Mouse (Mus musculus) mammary gland, adult 2 months (tissue): ENCODE measurements around the gene Tubg1. TPM values are rescaled to one million over a fixed set of nuclear protein-coding genes. Genes with fewer than 3 reads are reported as not detected.

Source experiments
- polyA plus RNA-seq: library from polyadenylated mRNA; depleted of rRNA; stranded (reverse); fragments of >200 nt; gene quantifications from 2 replicates; pipeline ENCODE4 v1.2.3, GENCODE M21; 2012; ENCODE audit warnings: low replicate concordance; rRNA removed

Gene Tubg1
- polyA plus RNA-seq = 8.4 and 17.4 TPM in 2 replicates

DNA sequence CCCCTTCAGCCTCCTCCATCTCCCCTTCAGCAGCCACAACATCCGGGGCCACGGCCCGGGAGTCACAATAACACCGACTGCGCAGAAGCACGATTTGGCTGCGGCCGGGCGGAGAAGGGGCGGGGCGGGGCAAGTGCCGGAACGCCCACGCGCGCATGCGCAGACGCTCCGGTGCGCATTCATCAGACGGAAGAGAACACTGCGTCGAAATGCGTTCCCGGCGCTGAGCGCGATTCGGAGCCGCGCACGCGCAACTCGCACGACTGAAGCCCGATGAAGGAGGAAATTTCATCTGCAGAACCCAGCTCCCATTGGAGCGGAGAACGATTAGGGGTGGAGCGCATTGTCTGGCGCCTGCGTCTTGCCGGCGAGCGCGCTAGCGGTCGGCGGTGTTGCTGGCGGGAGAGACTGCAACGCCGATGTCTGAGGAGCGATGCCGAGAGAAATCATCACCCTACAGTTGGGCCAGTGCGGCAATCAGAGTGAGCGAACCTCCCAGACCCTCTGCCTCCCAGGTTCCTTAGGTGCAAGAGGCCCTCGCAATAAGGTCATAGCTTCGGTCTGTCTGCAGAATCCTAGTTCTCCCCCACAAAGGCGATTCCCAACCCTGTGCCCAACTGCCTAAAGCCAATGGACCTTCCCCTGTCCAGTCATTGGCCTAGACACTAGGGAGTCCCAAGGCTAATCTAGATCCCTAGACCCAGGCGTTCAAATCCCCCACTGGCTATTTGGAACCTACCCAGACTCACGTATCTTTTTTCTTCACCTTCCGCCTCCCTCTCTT lies at the start of gene Tubg1, which contains the start of gene Retreg3:
Gene Tubg1 (plus strand): TSS at position 178 of the 784 bp plus-strand sequence.
Gene Retreg3 (minus strand): TSS at position 133 of the 784 bp plus-strand sequence.

GRCm38 (mm10) chr11:101078121-101078520 lies 41.6 kb upstream of the Tubg1 start, which contains the start of gene Hsd17b1:
TSS of gene Hsd17b1 (plus strand) at chr11:101078411.

DNA sequence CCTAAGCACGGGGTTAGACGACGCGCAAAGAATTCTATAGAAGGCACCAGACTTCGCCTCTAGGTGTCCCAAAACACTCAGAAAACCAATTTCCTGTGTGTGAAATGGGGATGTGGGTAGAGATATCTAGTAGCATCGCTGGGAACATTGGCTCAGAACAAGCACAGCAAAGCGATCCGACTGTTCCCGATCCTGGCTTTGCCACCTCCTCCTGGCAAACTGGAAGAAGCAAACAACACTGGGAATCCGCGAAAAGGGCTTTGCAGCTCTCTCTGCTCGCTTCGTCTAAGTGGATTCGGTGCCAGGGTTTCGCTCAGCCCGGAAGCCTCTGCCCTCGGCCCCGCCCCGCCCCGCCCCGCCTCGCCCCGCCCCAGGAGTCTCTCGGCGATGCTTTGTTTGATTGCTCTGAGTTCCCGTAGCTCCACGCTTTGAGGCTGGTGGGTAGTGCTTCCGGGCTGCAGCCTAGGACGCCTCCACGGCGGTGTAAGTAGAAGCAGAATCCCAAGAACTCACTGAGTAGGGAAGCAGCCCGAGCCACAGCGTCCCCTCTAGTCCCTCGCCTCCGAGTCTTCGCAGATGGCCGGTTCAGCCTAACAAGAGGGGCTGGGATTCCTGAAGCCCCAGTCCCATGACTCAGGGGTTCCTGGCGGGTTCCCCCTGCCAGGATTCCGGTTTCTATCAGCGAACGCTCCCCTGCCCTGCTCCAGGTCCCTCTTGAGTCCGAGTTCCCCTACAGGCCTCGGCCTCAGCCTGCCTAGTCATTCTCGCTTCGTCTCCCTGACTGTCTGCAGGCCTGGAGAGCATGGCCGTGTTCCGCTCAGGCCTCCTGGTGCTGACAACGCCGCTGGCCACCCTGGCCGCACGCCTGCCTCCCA lies 37.3 kb upstream of the Tubg1 start, which contains the start of gene Coasy:
Gene Coasy (plus strand): TSS at position 358 of the 875 bp plus-strand sequence.

GRCm38 (mm10) chr11:101086756-101087681 lies 32.7 kb upstream of the Tubg1 start, which contains the start of gene Mlx:
TSS of gene Mlx (plus strand) at chr11:101087277.

DNA sequence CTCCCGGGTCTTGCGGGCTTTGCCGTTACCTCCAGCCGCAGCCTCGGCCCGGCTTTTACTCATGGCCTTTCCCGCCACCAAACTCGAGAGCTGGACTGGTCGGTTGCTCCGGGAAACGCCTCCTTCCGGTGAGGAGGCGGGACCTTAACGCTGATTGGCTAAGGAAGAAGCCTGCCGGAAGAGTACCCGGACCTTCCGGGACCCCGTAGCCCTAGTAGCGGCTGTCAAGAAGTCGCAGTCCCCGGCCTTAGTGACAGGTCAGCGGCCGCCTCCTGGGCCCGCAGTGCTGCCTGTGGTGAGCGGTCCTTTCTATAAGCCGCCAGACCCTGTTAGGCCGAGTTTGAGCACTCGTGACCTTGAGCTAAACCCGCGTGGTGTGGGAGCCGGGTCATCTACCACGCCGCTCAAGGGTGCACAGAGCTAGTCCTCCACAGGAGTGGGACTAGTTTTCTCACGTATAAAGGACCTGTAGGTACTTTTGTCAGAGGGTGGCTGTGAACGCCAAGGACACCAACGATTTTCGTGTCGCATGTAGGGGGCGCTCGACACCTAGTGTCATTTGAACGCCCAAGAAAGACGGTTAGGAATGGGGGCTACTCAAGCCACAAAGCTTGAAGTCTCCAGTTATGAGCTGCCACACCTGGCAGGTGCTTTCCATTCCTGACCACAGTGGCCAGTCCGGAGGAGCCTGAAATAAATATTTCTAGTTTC lies 24.3 kb upstream of the Tubg1 start, which contains the start of gene Psmc3ip:
Gene Psmc3ip (minus strand): TSS at position 123 of the 711 bp plus-strand sequence.

DNA sequence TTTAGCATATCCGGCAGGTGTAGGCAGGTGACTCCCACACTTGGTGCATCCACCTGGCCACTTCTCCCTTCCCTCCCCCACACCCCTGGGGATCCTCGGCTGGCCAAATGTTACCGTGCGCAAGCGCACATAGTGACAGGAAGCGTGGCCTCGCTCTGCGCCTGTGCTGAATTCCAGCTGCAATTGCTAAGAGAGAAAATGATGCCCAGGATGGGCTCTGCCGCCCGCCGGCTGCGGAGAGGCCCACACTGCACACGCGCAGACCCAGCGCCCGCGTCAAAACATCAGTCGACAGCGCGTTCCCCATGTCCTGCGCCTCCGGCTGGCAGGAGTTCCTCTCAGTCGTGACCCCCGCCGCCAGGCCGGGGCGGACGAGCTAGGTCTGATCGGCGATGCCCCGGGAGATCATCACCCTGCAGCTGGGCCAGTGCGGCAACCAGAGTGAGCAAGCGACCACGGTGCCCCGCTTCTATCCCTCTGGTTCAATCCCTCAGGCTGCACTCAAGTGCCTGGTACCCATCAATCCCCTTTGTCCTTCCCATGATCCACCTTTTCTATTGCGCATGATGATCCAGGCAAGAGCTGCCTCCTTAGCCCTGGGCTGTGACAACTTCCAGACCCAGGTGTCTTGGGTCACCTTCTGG lies 36.1 kb downstream of the Tubg1 start, which contains the start of gene Tubg2:
Gene Tubg2 (plus strand): TSS at position 180 of the 644 bp plus-strand sequence.

DNA sequence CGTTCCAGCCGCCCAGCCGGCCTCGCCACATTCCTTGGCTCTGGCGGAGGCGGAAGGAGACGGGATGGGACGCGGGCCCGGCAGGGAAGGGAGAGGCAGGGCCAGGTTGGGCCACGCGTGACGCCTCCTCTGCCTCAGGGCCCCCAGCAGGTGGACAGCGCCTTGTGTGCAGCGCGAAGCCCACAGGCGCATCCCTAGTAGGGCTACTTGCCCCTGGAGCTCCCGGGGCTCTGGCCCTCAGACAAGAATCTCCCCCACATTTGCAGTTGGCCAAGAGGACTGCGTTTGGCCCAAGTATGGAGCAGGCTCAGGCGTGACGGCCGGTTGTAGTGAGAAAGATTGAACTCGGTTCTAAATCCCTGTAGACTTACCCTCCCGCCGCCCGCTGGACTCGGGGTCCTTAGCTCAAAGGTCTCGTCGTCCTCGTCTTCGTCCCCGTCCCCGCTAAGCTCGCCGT lies 50.6 kb downstream of the Tubg1 start, which contains the start of gene Cntnap1:
Gene Cntnap1 (plus strand): TSS at position 170 of the 457 bp plus-strand sequence.

DNA sequence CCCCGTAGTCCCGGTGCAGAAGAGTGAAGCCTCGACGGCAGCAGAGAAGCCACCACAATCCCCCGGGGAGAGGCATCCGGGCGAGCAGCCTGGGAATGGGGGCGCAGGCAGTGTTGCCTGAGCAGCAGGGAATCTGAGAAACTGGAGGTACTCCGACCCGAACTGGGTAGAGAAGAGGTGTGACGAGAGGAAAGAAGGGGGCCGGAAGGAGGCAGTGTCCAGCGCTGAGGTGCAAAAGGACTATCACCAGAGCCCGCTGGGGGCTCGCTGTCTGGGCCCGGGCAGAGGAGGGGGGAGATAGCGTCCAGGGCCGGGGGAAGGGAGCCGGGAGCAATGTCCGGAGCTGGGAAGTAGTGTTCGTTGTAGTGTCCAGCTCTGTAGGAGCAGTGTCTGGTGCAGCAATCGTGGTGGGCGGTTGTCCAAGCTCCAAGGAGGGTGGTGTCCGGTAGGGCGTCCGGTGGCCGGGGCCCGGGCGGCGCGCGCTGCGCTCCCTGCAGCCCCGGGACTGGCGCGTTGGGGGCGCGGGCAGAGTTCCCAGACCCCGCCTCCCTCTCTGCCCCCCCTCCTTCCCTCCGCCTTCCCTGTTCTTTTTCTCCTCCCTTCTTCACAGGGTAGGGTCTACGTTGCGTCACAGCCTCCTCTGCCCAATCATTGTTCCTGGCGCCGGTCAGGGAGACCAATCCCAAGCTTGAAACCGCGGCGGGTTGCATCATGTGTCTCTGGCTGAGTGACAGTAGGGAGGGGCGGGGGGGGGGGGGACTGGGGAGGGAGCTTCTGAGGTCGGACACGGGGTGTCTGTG lies 51.3 kb downstream of the Tubg1 start, which contains the start of gene Plekhh3:
Gene Plekhh3 (minus strand): TSS at position 541 of the 800 bp plus-strand sequence.

DNA sequence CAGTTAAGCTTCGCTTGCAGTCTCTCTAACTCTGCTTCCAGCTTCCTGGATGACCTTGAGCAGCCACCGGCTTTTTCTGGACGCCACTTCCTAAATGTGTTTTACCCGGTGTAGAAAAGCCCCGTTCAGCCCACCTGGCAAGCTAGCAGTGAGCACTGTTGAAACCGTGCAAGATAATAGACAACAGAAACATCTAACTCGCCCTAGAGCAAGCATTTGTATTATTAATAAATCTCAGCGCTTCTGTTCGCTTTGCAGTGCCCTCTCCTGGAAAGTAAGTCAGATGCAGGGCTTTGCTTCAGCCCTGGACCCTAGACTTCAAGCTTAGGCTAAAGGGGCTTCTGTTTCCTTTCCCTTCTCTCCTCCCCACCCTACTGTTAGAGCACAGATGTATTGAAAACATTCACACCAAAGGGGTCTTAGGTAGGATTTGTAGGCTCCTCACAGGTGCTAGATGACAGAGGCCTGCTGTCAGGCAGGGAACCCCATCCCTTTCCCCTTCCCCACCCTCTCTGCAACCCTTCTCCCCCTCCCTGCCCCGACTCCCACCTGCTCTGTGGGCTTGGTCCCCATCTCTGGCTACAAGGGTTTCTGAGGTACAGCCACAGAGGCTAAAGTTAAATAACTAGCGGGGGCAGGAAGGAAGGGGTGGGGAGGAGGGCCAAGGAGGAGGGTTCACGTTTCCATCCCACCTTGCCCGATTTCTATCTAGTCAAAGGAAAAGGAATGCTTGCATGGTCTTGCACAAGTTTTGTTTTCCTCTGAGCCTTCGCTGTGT lies 55.3 kb downstream of the Tubg1 start, which contains the start of gene Ccr10:
Gene Ccr10 (minus strand): TSS at position 593 of the 778 bp plus-strand sequence.

Other genes starting within 250 kb of the Tubg1 start
- gene Stat3, start 180.4 kb upstream of the Tubg1 start, polyA plus RNA-seq = 117 and 148 TPM in 2 replicates
- 184 and 257 TPM in 2 replicates for gene Cavin1, start 149.1 kb upstream of the Tubg1 start, polyA plus RNA-seq
- 68.6 and 77.8 TPM in 2 replicates for gene Atp6v0a1, start 110.5 kb upstream of the Tubg1 start, polyA plus RNA-seq
- 43.2 and 45.4 TPM in 2 replicates for gene Naglu, start 49.9 kb upstream of the Tubg1 start, polyA plus RNA-seq
- 0.24 and 0.94 TPM in 2 replicates for gene Hsd17b1, start 41.5 kb upstream of the Tubg1 start, polyA plus RNA-seq
- gene Coasy, start 37.4 kb upstream of the Tubg1 start, polyA plus RNA-seq = 92.0 and 118 TPM in 2 replicates
- 50.5 and 97.1 TPM in 2 replicates for gene Mlx, start 32.7 kb upstream of the Tubg1 start, polyA plus RNA-seq
- 0.43 and 0.62 TPM in 2 replicates for gene Psmc3ip, start 24.5 kb upstream of the Tubg1 start, polyA plus RNA-seq
- gene Retreg3, start within 50 bp of the Tubg1 start, polyA plus RNA-seq = 81.8 and 115 TPM in 2 replicates
- gene Tubg2, start 36.0 kb downstream of the Tubg1 start, polyA plus RNA-seq = 4.1 and 4.5 TPM in 2 replicates
- 12.3 and 13.5 TPM in 2 replicates for gene Cntnap1, start 50.6 kb downstream of the Tubg1 start, polyA plus RNA-seq
- gene Plekhh3, start 51.4 kb downstream of the Tubg1 start, polyA plus RNA-seq = 51.3 and 92.6 TPM in 2 replicates
- 2.9 and 6.8 TPM in 2 replicates for gene Ccr10, start 55.5 kb downstream of the Tubg1 start, polyA plus RNA-seq
- gene Ezh1, start 106.5 kb downstream of the Tubg1 start, polyA plus RNA-seq = 34.7 and 54.3 TPM in 2 replicates
- 138 and 195 TPM in 2 replicates for gene Ramp2, start 126.1 kb downstream of the Tubg1 start, polyA plus RNA-seq
- gene Vps25, start 133.8 kb downstream of the Tubg1 start, polyA plus RNA-seq = 89.8 and 96.1 TPM in 2 replicates
- 1.9 and 2.4 TPM in 2 replicates for gene Wnk4, start 140.6 kb downstream of the Tubg1 start, polyA plus RNA-seq
- gene Cntd1, start 159.1 kb downstream of the Tubg1 start, polyA plus RNA-seq = 0.05 and 0.17 TPM in 2 replicates
- gene Coa3, start 159.2 kb downstream of the Tubg1 start, polyA plus RNA-seq = 190 and 296 TPM in 2 replicates
- gene Becn1, start 182.3 kb downstream of the Tubg1 start, polyA plus RNA-seq = 53.9 and 131 TPM in 2 replicates
- 44.3 and 89.4 TPM in 2 replicates for gene Psme3, start 196.3 kb downstream of the Tubg1 start, polyA plus RNA-seq
- 6.3 and 7.4 TPM in 2 replicates for gene Aoc2, start 205.1 kb downstream of the Tubg1 start, polyA plus RNA-seq
- 268 and 327 TPM in 2 replicates for gene Aoc3, start 210.7 kb downstream of the Tubg1 start, polyA plus RNA-seq
- gene G6pc, start 247.6 kb downstream of the Tubg1 start, polyA plus RNA-seq = 0.06 and 0.60 TPM in 2 replicates